Mouse (Mus musculus) lung, adult 2 months (tissue): ENCODE results near the gene Rpl10a.

Experiments
- CTCF ChIP-seq: fragments of 200-500 bp; IDR thresholded peaks from 2 replicates; pipeline ENCODE4 v1.5.1; 2011; ENCODE audit warnings: mild to moderate bottlenecking, low read length, control low read depth; ENCODE audit not compliant: insufficient read depth
- POLR2A ChIP-seq: fragments of 200-500 bp; IDR thresholded peaks from 2 replicates; pipeline ENCODE4 v1.6.1; 2011; ENCODE audit warnings: low read depth, mild to moderate bottlenecking, control low read depth, low read length, borderline replicate concordance; ENCODE audit errors: extremely low read depth

DNA sequence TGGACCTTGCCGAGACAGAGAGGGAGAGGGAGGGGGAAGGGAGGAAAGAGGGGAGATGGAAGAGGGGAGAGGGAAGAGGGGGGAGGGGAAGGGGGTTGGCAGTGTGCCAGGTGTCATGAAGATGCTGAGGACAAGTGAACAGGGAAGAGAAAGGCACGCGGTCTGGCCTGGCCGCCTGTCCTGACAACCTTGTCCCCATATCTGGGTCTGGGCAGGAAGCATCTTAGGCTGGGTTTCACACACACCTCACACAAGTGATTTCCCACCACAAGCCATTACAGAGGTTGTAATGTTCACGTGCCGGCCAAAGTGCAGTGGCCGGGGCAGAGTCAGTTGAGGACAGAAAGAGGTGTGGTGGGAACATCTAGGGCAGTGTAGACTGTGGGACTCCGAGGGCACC is 40.7 kb upstream of the Rpl10a start:
- no peak for TF ChIP-seq POLR2A
- TF ChIP-seq CTCF: no peak
